Mouse (Mus musculus) MEL (cell line): ENCODE measurements around the gene Trim41.

Experiments used
- BHLHE40 ChIP-seq: IDR thresholded peaks from 2 replicates; pipeline ENCODE4 v1.6.1; 2012; ENCODE audit warnings: low read depth, mild to moderate bottlenecking, inconsistent platforms, low read length, improper control_type of control experiment, borderline replicate concordance
- CTCF ChIP-seq, 3 experiments: IDR thresholded peaks in 2 of 3; conservative IDR thresholded peaks in 1 of 3; 2 replicates each; pipeline ENCODE4 v1.5.1; 2011 to 2012; ENCODE audit warnings: low read length in 3 of 3, low read depth in 2 of 3, mild to moderate bottlenecking in 2 of 3, improper control_type of control experiment in 1 of 3, inconsistent platforms in 1 of 3, mixed read lengths in 1 of 3, moderate library complexity in 1 of 3; ENCODE audit not compliant: control insufficient read depth in 1 of 3, insufficient read depth in 1 of 3, poor library complexity in 1 of 3, severe bottlenecking in 1 of 3
- EP300 ChIP-seq, 2 experiments: IDR thresholded peaks; 2 replicates each; pipeline ENCODE4 v1.6.1; 2011; ENCODE audit warnings: improper control_type of control experiment in 2 of 2, low read length in 2 of 2, low read depth in 1 of 2, mild to moderate bottlenecking in 1 of 2
- HCFC1 ChIP-seq: IDR thresholded peaks from 2 replicates; pipeline ENCODE4 v1.6.1; 2012; ENCODE audit warnings: low read depth, mild to moderate bottlenecking, inconsistent platforms, low read length, improper control_type of control experiment, moderate library complexity
- NELFE ChIP-seq: IDR thresholded peaks from 2 replicates; pipeline ENCODE4 v1.6.1; 2011; ENCODE audit warnings: low read depth, low read length, improper control_type of control experiment
- POLR2A ChIP-seq, 2 experiments: IDR thresholded peaks; 2 replicates each; pipeline ENCODE4 v1.6.1; 2011 to 2012; ENCODE audit warnings: low read length in 2 of 2, mild to moderate bottlenecking in 2 of 2, control low read depth in 1 of 2, improper control_type of control experiment in 1 of 2, low read depth in 1 of 2, moderate library complexity in 1 of 2; ENCODE audit not compliant: control insufficient read depth in 1 of 2, insufficient read depth in 1 of 2, poor library complexity in 1 of 2
- POLR2AphosphoS2 ChIP-seq: IDR thresholded peaks from 2 replicates; pipeline ENCODE4 v1.6.1; 2011; ENCODE audit warnings: low read length, improper control_type of control experiment
- RAD21 ChIP-seq: IDR thresholded peaks from 2 replicates; pipeline ENCODE4 v1.6.1; 2011; ENCODE audit warnings: mild to moderate bottlenecking, low read depth, low read length, improper control_type of control experiment
- UBTF ChIP-seq: IDR thresholded peaks from 2 replicates; pipeline ENCODE4 v1.6.1; 2012; ENCODE audit warnings: low read depth, mild to moderate bottlenecking, inconsistent platforms, low read length, improper control_type of control experiment, moderate library complexity, borderline replicate concordance; ENCODE audit not compliant: insufficient read depth
- ZC3H11A ChIP-seq: IDR thresholded peaks from 2 replicates; pipeline ENCODE4 v1.6.1; 2012; ENCODE audit warnings: low read depth, mild to moderate bottlenecking, inconsistent platforms, low read length, improper control_type of control experiment

DNA sequence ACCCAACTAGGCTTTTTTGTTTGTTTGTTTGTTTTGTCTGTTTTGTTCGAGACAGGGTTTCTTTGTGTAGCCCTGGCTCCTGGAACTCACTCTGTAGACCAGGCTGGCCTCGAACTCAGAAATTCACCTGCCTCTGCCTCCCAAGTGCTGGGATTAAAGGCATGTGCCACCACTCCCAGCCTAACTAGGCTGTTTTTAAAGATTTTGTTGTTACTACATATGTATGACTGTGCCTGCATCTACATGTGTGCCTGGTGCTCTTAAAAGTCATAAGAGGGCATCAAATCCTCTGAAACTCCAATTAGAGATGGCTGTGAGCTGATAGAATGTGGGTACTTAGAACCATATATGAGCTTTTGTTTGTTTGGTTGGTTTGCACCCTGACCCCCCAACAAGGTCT, 14.1 kb upstream of the Trim41 start:
- TF ChIP-seq EP300 (IDR thresholded peaks at IDR 0.05; ENCODE audit: low read depth in 1 of 2, low read length in 2 of 2) (no peak), CTCF (IDR thresholded peaks at IDR 0.05 in 2 of 3, conservative IDR thresholded peaks at IDR 0.05 in 1 of 3; ENCODE audit: control insufficient read depth in 1 of 3, insufficient read depth in 1 of 3, low read depth in 2 of 3, low read length in 3 of 3, poor library complexity in 1 of 3, severe bottlenecking in 1 of 3) (no peak), UBTF (no peak), POLR2AphosphoS2 (no peak), POLR2A (IDR thresholded peaks at IDR 0.05; ENCODE audit: control insufficient read depth in 1 of 2, insufficient read depth in 1 of 2, low read depth in 1 of 2, low read length in 2 of 2, poor library complexity in 1 of 2) (no peak), RAD21 (no peak), NELFE (no peak), HCFC1 (no peak), BHLHE40 (no peak), ZC3H11A (no peak)
